In the genomic region with DNA sequence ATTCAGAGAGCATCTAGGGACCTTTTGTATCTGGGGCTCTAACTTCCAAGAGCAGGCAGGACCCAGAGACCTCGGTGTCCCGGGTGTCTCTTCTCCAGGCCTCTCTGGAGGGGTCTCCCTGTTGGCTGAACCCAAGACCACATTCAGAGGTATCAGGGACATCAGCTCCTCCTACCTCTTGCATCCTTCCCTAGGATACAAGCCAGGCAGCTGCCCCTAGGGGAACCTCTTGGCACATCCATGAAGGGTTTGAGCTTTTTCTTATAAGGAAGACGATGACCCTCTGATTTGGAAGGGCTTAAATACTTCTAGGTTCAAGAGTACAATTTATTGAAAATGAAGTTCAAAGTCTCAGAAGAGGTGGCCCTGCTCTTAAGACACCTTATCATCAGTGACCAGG, we compare ENCODE assay signal across 22 mouse cellular contexts. TPM values are rescaled to one million over a fixed set of nuclear protein-coding genes. Genes with fewer than 3 reads are reported as not detected.
"Had no signal": no experiment of that assay in that cellular context is flagged by ENCODE, and none has a peak within 500 bp of the region (broad histone marks: within the 10 kb centered on the region; RNA-seq: fewer than 3 reads in every experiment).

No protein-coding gene starts in this region.

- H3K9me3 ChIP-seq: midbrain, embryonic 10.5 days; midbrain, embryonic 12.5 days; neural tube, embryonic 13.5 days; neural tube, embryonic 15.5 days had no signal

- H3K4me1 ChIP-seq: midbrain, embryonic 10.5 days; midbrain, embryonic 12.5 days; neural tube, embryonic 13.5 days; neural tube, embryonic 15.5 days had no signal

- H3K27ac ChIP-seq: midbrain, embryonic 10.5 days; midbrain, embryonic 12.5 days; neural tube, embryonic 13.5 days; neural tube, embryonic 15.5 days had no signal

- H3K36me3 ChIP-seq: midbrain, embryonic 10.5 days; midbrain, embryonic 12.5 days; neural tube, embryonic 13.5 days; neural tube, embryonic 15.5 days had no signal

- H3K4me2 ChIP-seq: lung, embryonic 14.5 days; midbrain, embryonic 12.5 days; neural tube, embryonic 13.5 days; neural tube, embryonic 15.5 days had no signal

- DNase-seq: lung, embryonic 14.5 days; lung, postnatal 10 days; lung, postnatal 4 days; midbrain, embryonic 14.5 days; retina, postnatal 1 day; right cerebral cortex, adult 18-20 months; right cerebral cortex, postnatal 25 days; right cerebral cortex, postnatal 4 days; spleen, adult 18-20 months; thymus, adult 18-20 months; thymus, postnatal 14 days; thymus, postnatal 36 days had no signal

- H3K27me3 ChIP-seq: neural tube, embryonic 13.5 days; neural tube, embryonic 15.5 days had no signal

- H3K9ac ChIP-seq: lung, embryonic 14.5 days; midbrain, embryonic 12.5 days; neural tube, embryonic 13.5 days; neural tube, embryonic 15.5 days had no signal

- H3K4me3 ChIP-seq: midbrain, embryonic 10.5 days; midbrain, embryonic 12.5 days; myocyte; neural tube, embryonic 13.5 days; neural tube, embryonic 15.5 days had no signal

- ATAC-seq: midbrain, embryonic 16.5 days had no signal

RNA-seq across cellular contexts. Expression of a gene that starts 57.2 kb away (rescaled TPM):
- total RNA-seq: megakaryocyte, adult 5-6 weeks; megakaryocyte-erythroid progenitor cell, adult 5-6 weeks had no signal
- polyA plus RNA-seq: myocyte; small intestine, adult 2 months; thymus, postnatal 0 days had no signal
